Mouse (Mus musculus): ENCODE measurements at regions not wholly inside any gene's neighbourhood (a gene's known extent, or its start where the extent isn't known, plus 50 kb on each side); places are given as distances from the start of the nearest gene placed in this dataset.
A peak's percentile ranks its signal among the peaks of the same experiment; 100 is the strongest.

- DNase-seq (ENCODE audit: low spot score) = no peak
- Histone ChIP-seq H3K36me3 (replicated peaks) (peaks cover 11% of the 10 kb centered on the region), H3K27ac (replicated peaks) (no peak overlapping the region), H3K9me3 (peaks cover 59% of the 10 kb centered on the region), H3K4me3 (no peak overlapping the region), H3K27me3 (replicated peaks; ENCODE audit: low read depth, poor library complexity, severe bottlenecking) (no peaks in the 10 kb centered on the region), H3K4me1 (no peaks in the 10 kb centered on the region)
- WGBS = 83% methylated on average over 5 of the region's 5 CpGs
Measured at GRCm38 (mm10) chr17:22795213-22795612, 71.7 kb downstream of the Zfp945 start.

GRCm38 (mm10) chr17:22784481-22784880 lies 82.5 kb downstream of the Zfp945 start:
- H3K36me3 ChIP-seq (replicated peaks) = peaks cover 47% of the 10 kb centered on the region
- H3K27me3 ChIP-seq (replicated peaks; ENCODE audit: low read depth, poor library complexity, severe bottlenecking) = no peaks in the 10 kb centered on the region
- no peak overlapping the region for H3K27ac ChIP-seq (replicated peaks)
- no peak overlapping the region for H3K4me3 ChIP-seq
- WGBS = 88% methylated on average over 2 of the region's 2 CpGs
- no peaks in the 10 kb centered on the region for H3K4me1 ChIP-seq
- H3K9me3 ChIP-seq = peaks cover 41% of the 10 kb centered on the region
- DNase-seq (ENCODE audit: low spot score) = no peak

- no peaks in the 10 kb centered on the region for H3K27me3 ChIP-seq (replicated peaks; ENCODE audit: low read depth, poor library complexity, severe bottlenecking)
- H3K9me3 ChIP-seq = no peaks in the 10 kb centered on the region
- H3K4me3 ChIP-seq = no peak overlapping the region
- DNase-seq (ENCODE audit: low spot score) = no peak
- H3K36me3 ChIP-seq (replicated peaks) = no peaks in the 10 kb centered on the region
- WGBS = 54% methylated on average over 7 of the region's 7 CpGs
- no peaks in the 10 kb centered on the region for H3K4me1 ChIP-seq
- no peak overlapping the region for H3K27ac ChIP-seq (replicated peaks)
Measured at GRCm38 (mm10) chr17:22745736-22746135, 121.2 kb downstream of the Zfp945 start.

GRCm38 (mm10) chr17:22739581-22740178 lies 127.3 kb downstream of the Zfp945 start:
- Histone ChIP-seq H3K4me1 (peaks cover 10% of the 10 kb centered on the region; the same call in 1 of the 2 replicates), H3K4me3 (peak overlapping the region; percentile 69), H3K36me3 (replicated peaks) (peaks cover 21% of the 10 kb centered on the region), H3K9me3 (peaks cover 21% of the 10 kb centered on the region; the same call in 1 of the 2 replicates), H3K27ac (replicated peaks) (peak overlapping the region; percentile 87), H3K27me3 (replicated peaks; ENCODE audit: low read depth, poor library complexity, severe bottlenecking) (no peaks in the 10 kb centered on the region)
- peak; percentile 75 for DNase-seq (ENCODE audit: low spot score)
- 1% methylated on average over 25 of the region's 25 CpGs for whole genome bisulfite sequencing

GRCm38 (mm10) chr17:22739173-22739572 lies 127.8 kb downstream of the Zfp945 start:
- no peak for DNase-seq (ENCODE audit: low spot score)
- H3K36me3 ChIP-seq (replicated peaks) = peaks cover 24% of the 10 kb centered on the region
- H3K27me3 ChIP-seq (replicated peaks; ENCODE audit: low read depth, poor library complexity, severe bottlenecking) = no peaks in the 10 kb centered on the region
- H3K9me3 ChIP-seq = peaks cover 25% of the 10 kb centered on the region
- 19% methylated on average over 12 of the region's 12 CpGs for WGBS
- peak overlapping the region; percentile 87 for H3K27ac ChIP-seq (replicated peaks)
- peaks cover 10% of the 10 kb centered on the region; the same call in 1 of the 2 replicates for H3K4me1 ChIP-seq
- peak overlapping the region; percentile 69 for H3K4me3 ChIP-seq

GRCm38 (mm10) chr17:22736360-22736759 lies 130.6 kb downstream of the Zfp945 start:
- H3K9me3 ChIP-seq = peaks cover 47% of the 10 kb centered on the region
- peaks cover 30% of the 10 kb centered on the region for H3K36me3 ChIP-seq (replicated peaks)
- no peak overlapping the region for H3K27ac ChIP-seq (replicated peaks)
- peaks cover 10% of the 10 kb centered on the region; the same call in 1 of the 2 replicates for H3K4me1 ChIP-seq
- no peaks in the 10 kb centered on the region for H3K27me3 ChIP-seq (replicated peaks; ENCODE audit: low read depth, poor library complexity, severe bottlenecking)
- WGBS = 95% methylated on average over 4 of the region's 4 CpGs
- H3K4me3 ChIP-seq = no peak overlapping the region
- no peak for DNase-seq (ENCODE audit: low spot score)

All from embryonic facial prominence, embryonic 10.5 days (tissue).